Mouse (Mus musculus) adrenal gland, postnatal 25 days (tissue): ENCODE data around the gene Tmem164. TPM values are rescaled to one million over a fixed set of nuclear protein-coding genes. Genes with fewer than 3 reads are reported as not detected.

Experiments used
- DNase-seq: peaks from one replicate; pipeline ENCODE4 v3.0.0; 2021; ENCODE audit warnings: mixed read lengths
- total RNA-seq: library from RNA; stranded (reverse); gene quantifications from 2 replicates; pipeline ENCODE4 v1.2.3, GENCODE M21; 2021

Gene Tmem164
- total RNA-seq, 1 experiment from 2014 or later: 44.1 TPM

DNA sequence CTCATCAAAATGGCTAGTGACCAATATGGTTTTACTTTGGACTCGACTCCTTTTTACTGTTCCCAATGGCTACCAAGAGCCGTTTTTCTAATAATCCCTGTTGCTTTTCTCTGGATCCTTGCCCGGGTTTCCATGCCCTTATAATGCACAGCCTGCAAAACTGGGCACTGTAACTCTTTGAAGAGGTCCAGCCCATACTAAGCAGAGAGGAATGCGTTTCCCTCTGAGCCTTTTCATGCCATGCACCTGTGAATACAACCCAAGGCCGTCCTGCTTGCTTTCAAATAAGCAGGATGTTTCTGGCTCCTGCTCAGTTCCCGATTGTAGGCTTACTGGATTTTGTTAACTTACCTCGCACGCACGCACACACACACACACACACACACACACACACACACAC lies 7.3 kb downstream of the Tmem164 start:
- DNase-seq: no peak

DNA sequence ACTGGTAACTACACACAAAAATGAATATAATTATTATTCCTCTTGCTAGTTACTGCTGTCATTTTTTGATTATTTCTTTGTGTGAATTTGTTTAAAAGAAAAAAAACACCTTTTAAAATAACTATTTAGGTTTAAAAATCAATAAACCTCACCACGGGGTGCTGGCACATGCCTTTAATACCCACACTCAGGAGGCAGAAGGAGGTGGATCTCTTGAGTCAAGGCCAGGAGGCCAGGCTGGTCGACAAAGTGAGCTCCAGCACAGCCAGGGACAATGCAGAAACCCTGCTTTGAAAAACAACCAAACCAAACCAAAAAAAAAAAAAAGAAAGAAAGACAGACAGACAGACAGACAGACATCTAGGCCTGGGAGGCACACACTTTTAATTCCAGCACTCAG lies 12.1 kb downstream of the Tmem164 start:
- no peak for DNase-seq

DNA sequence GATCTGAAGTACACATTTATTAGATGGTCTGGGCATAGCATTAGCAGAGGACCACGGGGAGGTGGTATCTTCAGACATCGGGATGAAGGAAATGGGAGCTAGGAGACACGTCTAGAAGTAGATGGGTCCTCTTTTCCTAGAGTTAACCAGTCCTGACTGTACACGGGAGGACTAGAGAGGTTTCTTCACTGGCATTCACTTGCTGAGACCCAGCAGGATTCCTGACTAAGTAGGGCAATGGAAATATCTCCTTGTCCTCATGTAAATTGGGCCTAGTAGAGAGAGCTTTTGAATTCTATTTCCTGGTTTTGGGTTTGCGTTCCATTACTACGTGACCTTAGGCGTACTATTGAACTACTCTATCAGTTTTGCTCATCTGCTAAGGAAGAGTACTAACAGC lies 13.1 kb downstream of the Tmem164 start:
- no peak for DNase-seq

GRCm38 (mm10) chrX:142694856-142695255 lies 13.7 kb downstream of the Tmem164 start:
- DNase-seq: no peak

- DNase-seq: no peak
Observed at GRCm38 (mm10) chrX:142696789-142697188, 15.6 kb downstream of the Tmem164 start.

DNA sequence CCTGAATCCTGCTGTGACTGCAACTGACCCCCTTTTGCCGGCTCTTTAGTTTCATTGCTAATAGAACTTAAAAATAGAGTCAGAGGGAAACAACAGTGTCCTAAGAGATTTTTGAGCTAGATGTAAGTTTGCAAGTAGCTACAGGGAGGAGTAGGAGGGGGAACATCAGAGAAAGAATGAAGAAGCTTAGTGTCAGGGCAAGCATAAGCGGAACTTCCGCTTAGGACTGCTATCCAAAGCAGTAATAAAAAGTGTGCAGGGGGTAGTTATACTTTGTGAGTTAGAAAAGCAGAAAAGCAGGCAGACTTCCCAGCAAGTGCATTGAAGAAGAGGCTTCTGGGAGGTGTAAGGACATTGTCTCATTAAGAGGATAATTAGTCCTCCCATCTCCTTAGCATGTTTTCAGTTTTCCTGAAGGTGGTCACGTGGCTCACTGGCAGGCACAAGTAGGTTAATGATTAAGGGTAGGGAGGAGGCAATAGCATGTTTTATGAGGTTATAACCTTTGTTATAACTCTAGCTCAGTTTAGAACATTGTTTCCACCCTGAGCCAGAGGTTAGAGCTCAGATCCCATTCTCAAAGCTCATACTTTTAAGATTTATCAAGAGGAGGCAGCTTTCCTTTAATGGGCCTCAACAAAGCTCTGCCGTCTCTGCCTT lies 16.5 kb downstream of the Tmem164 start:
- no peak for DNase-seq

GRCm38 (mm10) chrX:142698212-142698611 lies 17.0 kb downstream of the Tmem164 start:
- no peak for DNase-seq

DNA sequence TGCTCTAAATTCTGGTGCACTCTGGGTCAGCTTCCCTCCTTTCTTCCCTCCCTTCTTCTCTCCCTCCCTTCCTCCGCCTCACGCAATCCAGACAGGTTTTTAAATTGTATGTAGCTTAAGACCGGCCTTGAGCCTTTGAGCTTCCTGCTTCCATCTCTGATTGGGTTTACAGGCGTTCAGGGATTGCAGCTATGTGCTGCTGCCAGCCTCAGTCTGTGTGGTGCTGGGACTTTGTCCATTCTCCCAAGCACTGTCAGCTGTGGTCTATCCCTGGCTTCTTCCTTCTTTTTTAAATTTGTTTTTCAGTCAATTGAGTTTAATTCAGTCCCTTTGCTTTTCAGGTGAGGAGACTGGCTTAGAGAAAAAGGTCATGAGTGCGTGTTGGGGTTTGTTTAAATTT lies 20.9 kb downstream of the Tmem164 start:
- DNase-seq: no peak

GRCm38 (mm10) chrX:142702566-142702965 lies 21.4 kb downstream of the Tmem164 start:
- DNase-seq: no peak

GRCm38 (mm10) chrX:142703953-142704352 lies 22.7 kb downstream of the Tmem164 start:
- DNase-seq: no peak

DNA sequence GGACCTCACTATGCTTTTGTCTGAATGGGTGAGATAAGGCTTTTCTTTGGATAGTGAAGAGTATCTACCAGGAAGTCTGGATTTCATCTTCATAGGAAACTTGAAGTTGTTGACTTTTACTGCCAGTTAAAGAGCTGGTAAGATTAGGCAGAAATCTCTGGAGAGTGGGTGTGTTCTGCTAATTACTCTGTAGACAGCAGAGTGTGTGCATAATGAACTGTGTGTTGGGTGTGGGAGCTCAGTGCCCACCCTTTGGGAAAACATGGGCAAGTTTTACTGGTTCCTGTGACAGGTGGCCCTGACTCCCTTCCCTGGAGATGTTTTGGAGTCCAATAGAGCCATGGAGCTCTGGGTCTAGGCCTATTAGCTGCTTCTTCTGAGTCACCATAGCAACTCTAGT lies 27.1 kb downstream of the Tmem164 start:
- DNase-seq: no peak

DNA sequence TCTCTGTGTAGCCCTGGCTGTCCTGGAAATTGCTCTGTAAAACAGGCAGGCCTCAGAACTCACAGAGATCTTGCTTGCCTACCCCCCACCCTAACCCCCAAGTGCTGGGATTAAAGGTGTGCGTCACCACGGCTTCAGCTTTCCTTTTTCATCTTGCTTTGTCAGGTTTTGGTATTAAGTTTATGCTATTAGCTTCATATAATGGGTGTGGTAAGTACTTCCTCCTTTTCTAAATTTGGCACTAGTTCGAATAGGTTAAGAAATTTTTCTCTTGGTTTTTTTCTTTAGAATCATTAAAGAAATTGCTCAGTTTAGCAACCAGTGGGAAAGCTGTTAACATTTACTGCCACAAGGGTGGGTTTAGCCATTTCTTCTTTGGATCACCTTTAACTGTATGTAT lies 34.8 kb downstream of the Tmem164 start:
- no peak for DNase-seq

- no peak for DNase-seq
Observed at GRCm38 (mm10) chrX:142717958-142718478, 36.8 kb downstream of the Tmem164 start.

DNA sequence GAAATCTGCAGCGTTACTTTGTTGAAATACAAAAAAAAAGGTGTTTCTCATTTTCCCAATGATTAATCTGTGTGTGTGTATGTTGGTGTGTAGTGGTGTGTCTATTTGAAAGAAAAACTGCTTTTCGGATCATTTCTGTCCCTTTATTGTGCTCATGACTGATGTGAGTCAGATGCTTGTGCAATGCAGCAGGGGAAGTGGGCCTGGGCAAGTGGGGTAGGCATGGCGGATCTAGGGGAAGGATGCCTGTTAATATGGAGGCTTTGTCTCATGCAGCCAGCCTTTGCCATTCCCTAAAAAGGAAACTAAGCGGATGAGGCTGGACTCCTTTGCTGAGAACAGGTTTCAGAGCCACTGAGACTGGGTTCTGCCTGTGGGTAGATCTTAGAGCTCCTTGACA lies 37.6 kb downstream of the Tmem164 start:
- no peak for DNase-seq

DNA sequence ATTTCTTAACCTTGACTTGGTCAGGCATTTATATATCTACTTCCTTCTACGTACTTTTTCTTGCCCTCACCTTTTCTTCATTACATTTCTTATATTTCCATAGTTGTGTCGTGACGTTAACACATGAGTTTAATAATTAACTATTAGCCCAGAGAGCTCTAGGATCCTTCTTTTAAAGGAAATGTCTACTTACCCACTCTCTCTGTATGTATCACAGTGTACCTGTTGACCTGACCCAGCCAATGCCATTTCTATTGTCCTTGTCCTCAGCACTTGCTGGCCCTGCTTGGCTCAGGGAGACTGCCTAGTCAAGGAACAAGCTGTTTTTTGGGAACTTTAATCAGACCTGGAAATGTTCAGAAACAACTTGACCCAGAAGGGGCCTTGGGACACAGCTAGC lies 40.7 kb downstream of the Tmem164 start:
- no peak for DNase-seq

DNA sequence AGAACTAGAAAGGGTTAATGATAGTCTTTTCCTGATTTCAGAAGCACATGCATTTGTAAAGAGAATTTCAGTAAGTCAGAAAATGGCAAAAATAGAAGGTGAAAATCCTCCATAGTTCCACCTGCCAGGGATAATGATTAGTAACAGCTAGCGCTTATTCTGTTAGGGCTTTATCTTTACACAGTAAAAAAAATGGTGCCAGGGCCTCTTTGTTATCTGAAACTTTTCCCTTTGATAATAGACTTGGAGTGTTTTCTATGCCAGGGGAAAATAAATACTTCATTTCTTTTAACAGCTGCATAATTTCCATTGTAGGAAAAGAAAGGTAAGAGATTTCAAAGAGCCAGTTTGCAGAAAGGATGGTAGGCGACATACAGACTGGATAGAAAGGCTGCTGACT lies 43.0 kb downstream of the Tmem164 start:
- DNase-seq: no peak

- DNase-seq: no peak
Observed at GRCm38 (mm10) chrX:142725571-142725970, 44.4 kb downstream of the Tmem164 start.

DNA sequence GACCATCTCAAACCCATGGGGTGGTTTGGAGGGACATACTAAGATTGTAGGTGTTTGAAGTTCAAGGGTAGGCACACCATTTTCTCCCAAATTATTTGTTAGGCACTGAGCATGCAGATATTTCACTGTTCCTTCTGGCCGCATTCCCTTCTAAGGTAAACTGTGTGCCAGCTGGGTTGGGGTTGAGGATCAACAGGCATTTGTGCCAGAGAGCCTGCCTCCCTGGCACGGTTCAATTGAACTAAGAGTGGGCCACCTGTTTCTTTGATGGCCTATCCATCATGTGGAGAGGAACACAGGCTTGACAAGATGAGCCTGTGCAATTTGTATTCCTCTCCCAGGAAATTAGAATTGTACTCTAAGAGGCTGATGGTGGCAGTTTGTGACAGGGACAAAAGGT lies 45.1 kb downstream of the Tmem164 start:
- no peak for DNase-seq

DNA sequence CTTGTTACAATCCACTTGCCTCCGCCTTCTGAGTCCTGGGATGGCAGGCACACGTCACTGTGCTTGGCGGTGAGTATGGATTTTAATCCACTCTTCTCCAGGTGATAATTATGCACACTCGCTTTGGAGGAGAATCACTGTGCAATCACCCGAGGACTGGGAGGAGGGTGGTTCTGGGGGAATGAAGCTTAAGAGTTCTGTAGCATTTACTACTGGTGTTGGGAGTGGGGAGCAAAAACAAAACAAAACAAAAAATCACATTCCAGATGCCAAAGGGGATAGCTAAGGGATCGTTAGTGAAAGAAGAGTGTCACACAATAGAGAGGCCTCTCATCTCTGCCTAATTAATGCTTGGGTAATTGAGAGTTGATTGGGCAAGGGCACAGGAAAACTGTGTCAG lies 46.6 kb downstream of the Tmem164 start:
- DNase-seq: no peak

GRCm38 (mm10) chrX:142729040-142729439 lies 47.8 kb downstream of the Tmem164 start:
- DNase-seq: no peak

- no peak for DNase-seq
Observed at GRCm38 (mm10) chrX:142729482-142729881, 48.3 kb downstream of the Tmem164 start.

- DNase-seq: no peak
Observed at GRCm38 (mm10) chrX:142737099-142737498, 55.9 kb downstream of the Tmem164 start.

DNA sequence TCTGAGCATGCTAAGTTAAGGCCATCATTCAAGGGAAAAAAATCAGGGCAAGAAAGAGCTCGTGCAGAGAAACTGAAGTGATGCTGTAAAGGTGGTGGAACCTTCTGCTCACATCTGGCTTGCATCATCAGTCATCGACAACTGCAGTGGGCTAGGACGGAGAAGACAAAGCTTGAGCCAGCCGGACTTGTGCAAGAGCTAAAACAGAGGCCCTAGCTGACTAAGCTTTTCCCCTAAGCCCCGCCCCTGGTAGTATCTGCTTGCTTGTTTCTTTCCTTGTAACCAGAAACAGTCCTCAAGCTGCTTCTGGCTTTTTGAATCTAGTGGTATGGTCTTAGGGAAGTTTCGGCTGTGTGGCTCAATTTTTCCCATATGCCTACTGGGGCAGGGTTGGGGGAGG lies 56.5 kb downstream of the Tmem164 start:
- peak; percentile 34 for DNase-seq

GRCm38 (mm10) chrX:142747428-142747827 lies 66.2 kb downstream of the Tmem164 start:
- no peak for DNase-seq

- DNase-seq: no peak
Observed at GRCm38 (mm10) chrX:142748574-142748973, 67.4 kb downstream of the Tmem164 start.
